Mouse (Mus musculus) CH12.LX (cell line): ENCODE measurements around the gene Nf1.
A peak's percentile ranks its signal among the peaks of the same experiment; 100 is the strongest.

Experiments used
- CTCF ChIP-seq, 2 experiments: IDR thresholded peaks in 1 of 2; conservative IDR thresholded peaks in 1 of 2; 2 replicates each; pipeline ENCODE4 v1.5.1; 2011 to 2012; ENCODE audit warnings: low read depth in 2 of 2, low read length in 2 of 2, improper control_type of control experiment in 1 of 2, inconsistent platforms in 1 of 2, mild to moderate bottlenecking in 1 of 2, moderate library complexity in 1 of 2
- MEF2A ChIP-seq: IDR thresholded peaks from 2 replicates; pipeline ENCODE4 v1.6.1; 2014; ENCODE audit warnings: low read depth, mild to moderate bottlenecking, inconsistent platforms, low read length, improper control_type of control experiment, borderline replicate concordance
- POLR2A ChIP-seq: IDR thresholded peaks from 2 replicates; pipeline ENCODE4 v1.6.1; 2011; ENCODE audit warnings: low read depth, mild to moderate bottlenecking, improper control_type of control experiment, low read length
- RCOR1 ChIP-seq: conservative IDR thresholded peaks from 2 replicates; pipeline ENCODE4 v1.6.1; 2012; ENCODE audit warnings: low read depth, mild to moderate bottlenecking, inconsistent platforms, low read length, improper control_type of control experiment
- ZMIZ1 ChIP-seq: IDR thresholded peaks from 2 replicates; pipeline ENCODE4 v1.6.1; 2012; ENCODE audit warnings: low read depth, mild to moderate bottlenecking, inconsistent platforms, low read length, improper control_type of control experiment

- TF ChIP-seq ZMIZ1 (no peak), CTCF (conservative IDR thresholded peaks at IDR 0.05 in 1 of 2, IDR thresholded peaks at IDR 0.05 in 1 of 2; ENCODE audit: low read depth in 2 of 2, low read length in 2 of 2) (peak; percentile 45 to 57; a peak in 2 of 4 replicates), POLR2A (no peak), MEF2A (no peak), RCOR1 (no peak)
Measured at GRCm38 (mm10) chr11:79336722-79337267, 2.7 kb upstream of the Nf1 start.
